Mouse (Mus musculus) limb, embryonic 15.5 days (tissue): ENCODE measurements at regions not wholly inside any gene's neighbourhood (a gene's known extent, or its start where the extent isn't known, plus 50 kb on each side); places are given as distances from the start of the nearest gene placed in this dataset.

ENCODE experiments used
- ATAC-seq: fragments of 200-750 bp; cut with Nextera tagmentation; 2 replicates; pipeline ENCODE4 v1.8.0; 2017; ENCODE audit warnings: low read depth, moderate TSS enrichment; ENCODE audit not compliant: insufficient number of reproducible peaks, low FRiP score, low TSS enrichment
- H3K27ac ChIP-seq: fragments of 300-500 bp; sonication (generic); 2 replicates; pipeline ENCODE4 v1.5.1; 2015; ENCODE audit warnings: moderate library complexity, mild to moderate bottlenecking, inconsistent platforms
- H3K27me3 ChIP-seq: fragments of 300-500 bp; sonication (generic); 2 replicates; pipeline ENCODE4 v1.6.1; 2015; ENCODE audit warnings: inconsistent platforms
- H3K36me3 ChIP-seq: fragments of 300-500 bp; sonication (generic); 2 replicates; pipeline ENCODE4 v1.6.1; 2015; ENCODE audit warnings: inconsistent platforms
- H3K4me1 ChIP-seq: fragments of 300-500 bp; sonication (generic); 2 replicates; pipeline ENCODE4 v1.6.1; 2015; ENCODE audit warnings: inconsistent platforms
- H3K4me2 ChIP-seq: fragments of 300-500 bp; sonication (generic); 2 replicates; pipeline ENCODE4 v1.6.1; 2015; ENCODE audit warnings: mild to moderate bottlenecking, inconsistent platforms
- H3K4me3 ChIP-seq: fragments of 300-500 bp; sonication (generic); 2 replicates; pipeline ENCODE4 v1.5.1; 2015; ENCODE audit warnings: mild to moderate bottlenecking, inconsistent platforms
- H3K9ac ChIP-seq: fragments of 300-500 bp; sonication (generic); 2 replicates; pipeline ENCODE4 v1.6.1; 2015; ENCODE audit warnings: inconsistent platforms
- H3K9me3 ChIP-seq: fragments of 300-500 bp; sonication (generic); 2 replicates; pipeline ENCODE4 v1.6.1; 2016; ENCODE audit warnings: inconsistent platforms
- WGBS: fragments of 180-500 bp; shearing (Covaris S2); methylation state at CpG from one replicate; pipeline ENCODE4 v1.1.7; 2015; 5-methylcytosine and 5-hydroxymethylcytosine counted together

DNA sequence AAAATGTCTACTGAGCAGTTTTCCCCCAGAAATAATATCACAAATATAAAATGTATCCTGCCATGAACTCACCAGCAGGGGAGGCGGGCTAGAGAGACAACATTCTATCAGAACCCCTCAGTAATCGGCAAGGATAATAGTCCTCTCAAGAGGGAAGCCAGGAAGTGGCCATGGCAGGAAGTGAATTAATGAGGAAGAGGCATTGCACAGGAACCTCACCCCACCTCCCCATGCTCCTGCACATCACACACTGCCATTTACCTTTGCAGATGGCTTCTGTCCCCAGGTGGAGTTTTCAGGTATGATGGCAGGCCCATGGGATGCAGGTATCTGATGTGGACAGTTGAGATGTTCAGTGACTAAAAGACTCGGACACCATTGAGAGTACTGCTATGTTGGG is 185.9 kb upstream of the Tgfbr2 start:
- H3K9me3 ChIP-seq = no peaks in the 10 kb centered on the region
- H3K27me3 ChIP-seq = no peaks in the 10 kb centered on the region
- H3K36me3 ChIP-seq = no peaks in the 10 kb centered on the region
- H3K4me3 ChIP-seq = no peak overlapping the region
- H3K4me1 ChIP-seq = no peaks in the 10 kb centered on the region
- H3K27ac ChIP-seq = no peak overlapping the region
- no peak overlapping the region for H3K4me2 ChIP-seq
- WGBS = 81% methylated on average over 3 of the region's 3 CpGs
- no peak overlapping the region for H3K9ac ChIP-seq
- no peak for ATAC-seq

DNA sequence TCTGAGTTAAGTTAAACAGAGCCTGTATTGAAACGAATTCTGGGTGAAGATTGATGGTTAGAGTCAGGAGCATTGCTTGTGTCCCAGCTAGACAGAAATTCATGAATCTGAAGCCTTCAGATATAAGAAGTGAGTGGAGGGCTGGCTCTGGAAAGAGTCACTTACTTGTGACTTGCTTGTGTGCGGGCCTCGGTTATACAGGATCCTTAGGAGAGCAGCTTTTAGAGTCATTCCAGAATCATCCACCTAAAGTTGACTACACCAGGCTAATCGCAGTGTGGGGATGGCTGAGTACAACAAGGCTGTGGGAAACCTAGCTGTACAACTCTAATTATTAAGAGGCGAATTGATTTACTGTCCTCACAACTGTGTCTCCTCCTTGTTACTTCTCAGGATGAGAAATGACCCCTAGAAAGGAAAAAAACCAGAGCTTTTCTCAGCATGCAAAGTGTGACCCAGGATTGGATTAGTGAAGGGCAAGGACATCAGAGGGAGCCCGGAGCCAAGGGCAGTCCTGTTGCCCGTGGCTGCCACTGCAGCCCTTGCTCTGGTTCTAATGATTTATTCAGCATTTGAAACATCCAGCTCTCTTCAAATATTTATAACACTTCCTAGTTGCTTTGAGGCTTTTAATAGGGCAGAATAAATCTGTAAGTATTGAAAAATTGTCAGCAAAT is 179.0 kb upstream of the Tgfbr2 start:
- H3K9me3 ChIP-seq = no peaks in the 10 kb centered on the region
- no peak overlapping the region for H3K4me3 ChIP-seq
- ATAC-seq = no peak
- no peak overlapping the region for H3K27ac ChIP-seq
- H3K36me3 ChIP-seq = no peaks in the 10 kb centered on the region
- 0 out of 2 replicates have a peak, but pooled peaks cover 2% of the 10 kb centered on the region for H3K4me1 ChIP-seq
- H3K4me2 ChIP-seq = no peak overlapping the region
- H3K27me3 ChIP-seq = no peaks in the 10 kb centered on the region
- no peak overlapping the region for H3K9ac ChIP-seq
- WGBS = 73% methylated on average over 7 of the region's 7 CpGs

DNA sequence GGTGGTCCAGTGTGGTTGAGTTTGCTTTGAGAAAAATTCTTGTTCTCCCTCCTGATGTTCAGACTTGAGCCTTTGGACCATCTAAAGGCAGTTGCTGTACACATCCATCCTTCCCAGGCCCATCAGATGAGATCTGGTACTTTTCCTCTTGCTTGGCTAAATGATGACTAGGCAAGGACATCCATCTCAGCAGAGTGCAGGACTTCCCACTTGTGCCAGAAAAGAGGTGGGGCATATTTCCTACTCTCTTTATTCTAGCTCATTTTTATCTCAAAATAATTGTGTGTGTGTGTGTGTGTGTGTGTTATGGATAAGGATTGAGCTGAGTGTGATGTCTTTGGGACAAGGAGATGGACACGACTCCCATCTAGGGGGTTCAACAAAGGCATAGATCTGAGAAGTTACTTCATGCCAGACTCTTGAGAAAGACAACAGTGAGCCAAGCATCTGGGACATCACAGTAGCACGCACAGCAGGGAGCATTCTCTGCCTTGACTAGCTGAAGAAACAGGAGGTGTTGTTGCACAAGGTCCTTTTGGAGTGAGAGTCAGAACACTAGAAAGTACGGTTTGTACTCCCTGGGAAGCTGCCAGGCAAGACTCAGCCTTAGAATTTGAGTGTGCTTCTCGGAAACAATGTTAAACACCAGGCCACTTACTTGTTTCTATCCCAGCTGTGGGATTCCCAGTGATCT is 177.8 kb upstream of the Tgfbr2 start:
- 76% methylated on average over 4 of the region's 4 CpGs for WGBS
- no peaks in the 10 kb centered on the region for H3K27me3 ChIP-seq
- H3K4me3 ChIP-seq = no peak overlapping the region
- H3K36me3 ChIP-seq = no peaks in the 10 kb centered on the region
- H3K9ac ChIP-seq = no peak overlapping the region
- H3K4me2 ChIP-seq = no peak overlapping the region
- no peak overlapping the region for H3K27ac ChIP-seq
- no peaks in the 10 kb centered on the region for H3K9me3 ChIP-seq
- no peak for ATAC-seq
- 0 out of 2 replicates have a peak, but pooled peaks cover 2% of the 10 kb centered on the region for H3K4me1 ChIP-seq

DNA sequence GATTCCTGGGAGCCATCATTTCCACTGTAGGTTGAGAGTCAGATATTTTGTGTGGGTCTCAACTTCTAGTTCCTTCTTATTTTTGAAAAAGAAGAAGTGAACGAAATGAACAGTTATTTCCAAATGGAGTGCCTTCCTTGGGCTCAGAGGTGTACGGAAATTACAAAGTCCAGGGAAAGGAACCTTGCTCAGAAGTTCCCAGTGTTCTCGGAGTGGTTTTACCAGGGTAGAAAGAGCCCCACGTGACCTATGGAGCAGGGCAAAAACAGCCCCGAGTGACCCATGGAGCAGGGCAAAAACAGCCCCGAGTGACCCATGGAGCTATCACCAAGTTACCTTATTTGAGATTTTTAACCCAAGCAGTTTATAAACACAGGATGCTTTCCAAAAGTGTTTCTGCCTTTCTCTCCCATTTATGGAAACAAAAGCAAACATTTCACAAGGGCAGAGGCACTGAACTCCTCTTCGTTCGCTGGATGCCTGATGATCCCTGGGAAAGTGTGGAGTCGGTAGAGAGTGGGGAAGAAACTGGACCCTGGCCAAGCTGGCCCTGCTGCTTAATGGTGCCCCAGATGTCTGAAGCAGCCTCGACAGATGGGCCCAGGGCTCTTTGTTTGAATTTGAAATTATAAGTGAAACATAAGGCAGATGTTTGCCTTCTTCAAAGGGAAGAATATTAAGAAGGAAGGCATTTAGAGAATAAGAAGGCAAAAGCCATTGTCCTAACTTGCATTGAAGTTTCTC is 175.8 kb upstream of the Tgfbr2 start:
- no peak for ATAC-seq
- Histone ChIP-seq H3K27ac (no peak overlapping the region), H3K9ac (no peak overlapping the region), H3K4me1 (0 out of 2 replicates have a peak, but pooled peaks cover 2% of the 10 kb centered on the region), H3K4me3 (no peak overlapping the region), H3K9me3 (no peaks in the 10 kb centered on the region), H3K27me3 (no peaks in the 10 kb centered on the region), H3K36me3 (no peaks in the 10 kb centered on the region), H3K4me2 (no peak overlapping the region)
- 62% methylated on average over 10 of the region's 10 CpGs for WGBS

DNA sequence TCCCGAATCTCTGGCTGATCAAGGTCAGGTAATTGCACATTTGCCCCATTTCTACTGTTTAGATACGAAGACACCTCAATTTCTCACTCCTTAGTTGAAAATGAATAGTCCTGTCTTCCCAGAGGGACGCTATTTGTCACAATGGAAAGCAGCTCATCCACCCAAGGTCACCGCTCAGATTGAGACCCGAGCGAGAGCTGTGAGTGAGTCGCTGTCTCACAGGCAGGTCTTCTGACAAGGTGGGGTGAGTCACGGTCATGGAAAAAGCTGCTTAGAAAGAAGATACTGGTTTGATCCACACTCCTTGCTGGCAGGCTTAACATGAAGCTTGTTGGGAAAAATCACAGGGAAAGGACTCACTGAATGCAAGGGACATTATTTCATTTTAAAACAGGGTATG is 171.9 kb upstream of the Tgfbr2 start:
- Histone ChIP-seq H3K4me1 (0 out of 2 replicates have a peak, but pooled peaks cover 2% of the 10 kb centered on the region), H3K27ac (no peak overlapping the region), H3K9ac (no peak overlapping the region), H3K27me3 (no peaks in the 10 kb centered on the region), H3K4me3 (no peak overlapping the region), H3K9me3 (no peaks in the 10 kb centered on the region), H3K36me3 (no peaks in the 10 kb centered on the region), H3K4me2 (no peak overlapping the region)
- no peak for ATAC-seq
- 89% methylated on average over 8 of the region's 8 CpGs for WGBS

DNA sequence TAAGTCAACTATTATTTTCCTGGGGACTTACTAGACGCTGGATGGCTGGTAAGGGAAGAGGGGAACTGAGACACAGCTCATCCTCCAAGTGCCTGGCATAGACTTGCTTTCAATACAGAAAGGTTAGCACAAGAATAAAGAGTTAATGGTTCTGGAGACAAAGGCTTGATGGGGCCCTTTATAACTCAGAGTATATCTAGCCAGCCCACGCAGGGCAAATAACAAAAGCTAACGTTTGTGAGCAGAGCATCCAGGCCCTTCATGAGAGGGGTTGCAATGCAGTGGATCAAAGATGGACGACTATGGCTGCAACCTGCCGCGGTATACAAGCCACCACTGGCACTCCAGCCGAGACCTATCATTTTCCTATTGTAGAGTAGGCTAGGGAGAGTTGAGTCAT is 171.3 kb upstream of the Tgfbr2 start:
- Histone ChIP-seq H3K9me3 (no peaks in the 10 kb centered on the region), H3K36me3 (no peaks in the 10 kb centered on the region), H3K4me1 (0 out of 2 replicates have a peak, but pooled peaks cover 2% of the 10 kb centered on the region), H3K9ac (no peak overlapping the region), H3K27me3 (no peaks in the 10 kb centered on the region), H3K4me2 (no peak overlapping the region), H3K4me3 (no peak overlapping the region), H3K27ac (no peak overlapping the region)
- ATAC-seq = no peak
- 90% methylated on average over 7 of the region's 7 CpGs for WGBS

DNA sequence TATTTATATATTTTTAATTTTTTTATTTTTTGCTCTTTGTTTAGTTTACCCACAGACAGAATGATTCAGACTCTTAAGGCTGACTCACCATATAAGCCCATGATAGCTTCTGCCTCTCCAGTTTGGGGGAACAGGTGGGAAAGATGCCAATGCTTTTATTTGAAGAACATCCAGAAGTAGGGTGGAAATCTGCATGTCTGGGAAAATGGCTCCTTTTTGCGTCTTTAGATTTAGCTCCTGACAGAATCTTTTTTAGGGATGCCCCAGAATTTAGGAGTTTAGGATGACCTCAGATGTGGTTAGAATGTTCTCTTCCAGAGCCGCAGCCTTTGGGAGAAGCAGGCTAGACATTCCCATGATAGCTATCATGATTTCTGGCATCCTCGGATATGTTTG is 167.9 kb upstream of the Tgfbr2 start:
- no peaks in the 10 kb centered on the region for H3K4me1 ChIP-seq
- no peaks in the 10 kb centered on the region for H3K27me3 ChIP-seq
- no peaks in the 10 kb centered on the region for H3K9me3 ChIP-seq
- H3K27ac ChIP-seq = no peak overlapping the region
- no peak overlapping the region for H3K4me3 ChIP-seq
- 71% methylated on average over 3 of the region's 3 CpGs for WGBS
- no peak overlapping the region for H3K9ac ChIP-seq
- H3K36me3 ChIP-seq = no peaks in the 10 kb centered on the region
- ATAC-seq = no peak
- H3K4me2 ChIP-seq = no peak overlapping the region

DNA sequence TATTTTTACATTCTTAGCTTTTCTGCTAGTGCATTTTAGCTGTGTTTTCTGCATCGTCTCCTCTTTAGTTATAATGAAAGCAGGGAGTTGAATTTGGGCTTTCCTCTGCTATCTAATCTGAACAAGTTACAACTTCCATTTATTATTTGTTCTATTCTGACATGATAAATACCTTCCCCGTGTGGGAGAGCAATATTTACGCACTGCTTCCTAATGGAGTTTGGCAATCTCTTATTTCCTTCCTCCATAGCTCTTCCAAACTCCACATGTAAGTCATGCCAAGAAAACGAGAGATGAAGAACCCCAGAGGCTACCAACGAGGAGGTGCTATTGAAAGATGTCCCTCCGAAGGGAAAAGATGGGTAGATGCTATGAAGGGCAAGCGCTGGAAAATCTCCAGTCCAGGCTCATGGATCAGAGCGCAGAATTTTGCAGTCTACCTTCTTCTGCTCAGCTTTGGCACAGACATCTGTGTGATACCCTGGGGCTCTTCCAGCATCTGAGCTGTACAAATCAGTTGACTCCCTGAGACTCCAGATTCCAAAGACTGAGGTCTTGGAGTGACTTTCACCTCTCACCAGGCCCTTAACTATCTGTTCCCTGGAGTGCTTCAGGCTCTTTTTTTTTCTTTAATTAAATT is 167.4 kb upstream of the Tgfbr2 start:
- no peaks in the 10 kb centered on the region for H3K36me3 ChIP-seq
- ATAC-seq = no peak
- H3K4me3 ChIP-seq = no peak overlapping the region
- WGBS = 65% methylated on average over 8 of the region's 8 CpGs
- no peaks in the 10 kb centered on the region for H3K9me3 ChIP-seq
- H3K27me3 ChIP-seq = no peaks in the 10 kb centered on the region
- H3K4me1 ChIP-seq = no peaks in the 10 kb centered on the region
- H3K9ac ChIP-seq = no peak overlapping the region
- no peak overlapping the region; the same call in 1 of the 2 replicates for H3K27ac ChIP-seq
- H3K4me2 ChIP-seq = no peak overlapping the region

DNA sequence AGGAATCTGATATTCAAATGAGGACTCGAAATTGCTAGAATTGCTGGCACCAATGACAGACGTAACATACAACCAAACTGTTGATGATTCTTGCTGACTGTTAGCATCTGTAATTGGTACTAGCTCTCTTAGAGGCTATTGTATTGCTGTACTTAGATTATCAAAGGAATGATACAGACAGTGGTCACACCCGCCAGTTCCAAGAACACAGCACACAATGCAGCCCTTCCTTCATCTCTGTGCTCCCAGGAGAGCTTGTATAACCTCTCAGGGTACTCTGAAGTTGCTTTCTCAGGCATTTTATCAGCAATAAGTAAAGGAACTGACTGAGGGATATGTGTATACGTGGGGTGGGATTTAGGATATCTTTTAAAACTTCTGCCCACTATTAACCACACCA is 166.8 kb upstream of the Tgfbr2 start:
- H3K4me3 ChIP-seq = no peak overlapping the region
- H3K9ac ChIP-seq = no peak overlapping the region
- WGBS = 78% methylated on average over 4 of the region's 4 CpGs
- no peaks in the 10 kb centered on the region for H3K9me3 ChIP-seq
- no peak overlapping the region for H3K27ac ChIP-seq
- no peaks in the 10 kb centered on the region for H3K4me1 ChIP-seq
- ATAC-seq = no peak
- H3K27me3 ChIP-seq = no peaks in the 10 kb centered on the region
- H3K4me2 ChIP-seq = no peak overlapping the region
- H3K36me3 ChIP-seq = no peaks in the 10 kb centered on the region

DNA sequence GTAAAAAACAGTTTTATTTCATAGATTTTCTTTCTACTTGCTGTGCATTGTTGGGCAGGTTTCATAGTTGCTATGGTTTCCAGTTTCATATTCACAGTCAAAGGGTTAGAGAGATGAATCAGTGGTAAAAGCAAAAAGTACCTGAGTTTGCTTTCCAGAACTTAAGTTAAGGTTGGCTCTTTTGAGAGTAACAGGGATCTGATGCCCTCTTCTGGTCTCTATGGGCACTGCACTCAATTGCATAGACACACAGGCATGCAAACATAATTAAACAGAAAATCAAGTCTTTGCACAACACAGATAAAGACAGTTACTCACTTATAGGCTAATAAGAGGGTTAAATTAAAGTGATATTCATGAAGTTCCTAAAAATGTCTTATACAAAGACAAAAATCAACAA is 165.8 kb upstream of the Tgfbr2 start:
- no peak overlapping the region for H3K27ac ChIP-seq
- no peaks in the 10 kb centered on the region for H3K27me3 ChIP-seq
- no peak overlapping the region for H3K9ac ChIP-seq
- no peak for ATAC-seq
- no peak overlapping the region for H3K4me3 ChIP-seq
- no peaks in the 10 kb centered on the region for H3K36me3 ChIP-seq
- H3K4me1 ChIP-seq = no peaks in the 10 kb centered on the region
- H3K9me3 ChIP-seq = no peaks in the 10 kb centered on the region
- no peak overlapping the region for H3K4me2 ChIP-seq

DNA sequence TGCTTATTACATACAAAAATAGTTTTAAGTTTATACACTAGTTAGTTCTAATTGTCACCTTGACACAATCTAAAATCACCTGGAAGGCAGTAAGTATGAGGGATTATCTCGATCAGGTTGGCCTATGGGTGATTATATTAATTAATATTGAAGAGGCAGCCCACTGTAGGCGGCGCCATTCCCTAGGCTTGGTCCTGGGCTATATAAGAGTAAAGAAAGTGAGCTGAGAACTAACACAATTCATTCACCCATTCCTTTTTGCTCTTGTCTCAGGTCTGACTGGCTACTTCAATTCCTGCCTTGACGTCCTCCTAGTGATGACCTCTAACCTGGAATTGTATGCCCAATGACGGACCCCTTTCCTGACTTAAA is 163.6 kb upstream of the Tgfbr2 start:
- Histone ChIP-seq H3K36me3 (no peaks in the 10 kb centered on the region), H3K27ac (no peak overlapping the region), H3K4me1 (no peaks in the 10 kb centered on the region), H3K4me2 (no peak overlapping the region), H3K9me3 (no peaks in the 10 kb centered on the region), H3K9ac (no peak overlapping the region), H3K4me3 (no peak overlapping the region), H3K27me3 (no peaks in the 10 kb centered on the region)
- ATAC-seq = no peak
- 86% methylated on average over 5 of the region's 5 CpGs for WGBS
